Mouse (Mus musculus): Measurements from ENCODE around the gene Osbpl10.

DNA sequence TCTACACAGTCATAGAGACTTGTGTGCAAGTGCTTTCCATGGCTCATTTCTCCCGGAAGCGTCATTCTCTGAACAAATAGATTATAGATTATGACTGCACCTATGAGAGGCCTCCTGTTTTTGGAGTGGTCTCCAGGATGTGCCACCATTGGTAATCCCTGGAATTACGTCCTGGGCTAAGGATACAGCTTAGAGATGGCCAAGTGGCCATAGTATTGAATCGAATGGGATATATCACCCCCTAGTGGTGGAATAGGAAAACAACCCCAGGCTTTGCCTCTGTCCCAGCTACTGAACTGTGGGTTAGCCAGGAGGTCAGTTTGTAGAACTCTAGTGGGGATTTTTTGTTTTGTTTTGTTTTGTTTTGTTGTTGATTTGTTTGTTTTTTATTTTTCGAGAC, 21.4 kb upstream of the Osbpl10 start:
- TF ChIP-seq CTCF (IDR thresholded peaks at IDR 0.05; ENCODE audit: extremely low read depth, insufficient read length, insufficient replicate concordance, low read depth, low read length) (no peak), POLR2A (IDR thresholded peaks at IDR 0.05; ENCODE audit: low read depth, low read length) (no peak)

All from small intestine, adult 2 months (tissue).